Mouse (Mus musculus) midbrain, embryonic 12.5 days (tissue): Measurements from ENCODE around the gene Tat. TPM values are rescaled to one million over a fixed set of nuclear protein-coding genes. Genes with fewer than 3 reads are reported as not detected.
"Not testable (repeated sequence)": the region's sequence is repeated elsewhere in the genome, so short reads cannot be mapped to it uniquely, and the experiment has no call there.

Experiments used
- ATAC-seq: fragments of 200-750 bp; cut with Nextera tagmentation; 2 replicates; pipeline ENCODE4 v1.8.0; 2017; ENCODE audit warnings: low read depth, moderate TSS enrichment, moderate library complexity; ENCODE audit not compliant: low FRiP score
- H3K27ac ChIP-seq: fragments of 300-500 bp; sonication (generic); replicated peaks from 2 replicates; pipeline ENCODE4 v1.5.1; 2016; ENCODE audit warnings: mild to moderate bottlenecking
- H3K27me3 ChIP-seq: fragments of 300-500 bp; sonication (generic); 2 replicates; pipeline ENCODE4 v1.6.1; 2016; ENCODE audit warnings: mild to moderate bottlenecking
- H3K36me3 ChIP-seq: fragments of 300-500 bp; sonication (generic); 2 replicates; pipeline ENCODE4 v1.6.1; 2016
- H3K4me1 ChIP-seq: fragments of 300-500 bp; sonication (generic); 2 replicates; pipeline ENCODE4 v1.6.1; 2016
- H3K4me2 ChIP-seq: fragments of 300-500 bp; sonication (generic); replicated peaks from 2 replicates; pipeline ENCODE4 v1.6.1; 2016; ENCODE audit warnings: mild to moderate bottlenecking, moderate library complexity
- H3K4me3 ChIP-seq: fragments of 300-500 bp; sonication (generic); 2 replicates; pipeline ENCODE4 v1.5.1; 2016; ENCODE audit warnings: mild to moderate bottlenecking
- H3K9ac ChIP-seq: fragments of 300-500 bp; sonication (generic); replicated peaks from 2 replicates; pipeline ENCODE4 v1.6.1; 2016; ENCODE audit warnings: mild to moderate bottlenecking, moderate library complexity
- H3K9me3 ChIP-seq: fragments of 300-500 bp; sonication (generic); 2 replicates; pipeline ENCODE4 v1.6.1; 2016; ENCODE audit warnings: mild to moderate bottlenecking
- WGBS: fragments of 180-500 bp; shearing (Covaris S2); methylation state at CpG from one replicate; pipeline ENCODE4 v1.1.7; 2016; 5-methylcytosine and 5-hydroxymethylcytosine counted together
- polyA plus RNA-seq: library from polyadenylated mRNA; unstranded; fragments of >200 nt; fragmentation: Nextera tagmentation; extraction: Ambion mirVana; gene quantifications from 2 replicates; pipeline ENCODE4 v1.2.1, GENCODE M21; 2016

Gene Tat
- polyA plus RNA-seq, 1 experiment from 2014 or later, result not detected

DNA sequence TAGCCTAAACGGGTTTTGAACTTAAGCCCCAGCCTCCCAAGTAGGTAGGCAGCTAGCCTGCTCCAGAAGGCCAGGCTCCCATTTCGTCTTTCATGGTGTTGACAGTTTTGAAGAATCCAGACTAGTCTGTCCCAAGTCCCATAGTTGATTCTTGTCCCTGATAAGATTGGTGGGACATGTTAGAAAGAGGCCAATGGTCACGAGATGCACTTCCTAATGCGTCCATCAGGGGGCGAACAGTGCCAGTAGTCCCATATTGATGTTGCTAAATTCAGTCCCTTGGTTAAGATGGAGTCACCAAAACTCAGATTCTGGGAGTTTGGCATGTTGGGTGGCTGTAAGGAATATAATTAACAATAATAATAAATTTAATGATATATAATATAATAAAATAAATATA, 20.6 kb downstream of the Tat start:
- H3K9me3 ChIP-seq, result no peaks in the 10 kb centered on the region
- no peak overlapping the region for H3K4me2 ChIP-seq
- H3K27ac ChIP-seq, result no peak overlapping the region
- no peak for ATAC-seq
- no peak overlapping the region for H3K9ac ChIP-seq
- H3K36me3 ChIP-seq, result no peaks in the 10 kb centered on the region
- H3K4me3 ChIP-seq, result no peak overlapping the region
- H3K27me3 ChIP-seq, result peaks cover 2% of the 10 kb centered on the region; the same call in 1 of the 2 replicates
- peaks cover 7% of the 10 kb centered on the region; the same call in 1 of the 2 replicates for H3K4me1 ChIP-seq
- 35% methylated on average over 5 of the region's 5 CpGs for WGBS

DNA sequence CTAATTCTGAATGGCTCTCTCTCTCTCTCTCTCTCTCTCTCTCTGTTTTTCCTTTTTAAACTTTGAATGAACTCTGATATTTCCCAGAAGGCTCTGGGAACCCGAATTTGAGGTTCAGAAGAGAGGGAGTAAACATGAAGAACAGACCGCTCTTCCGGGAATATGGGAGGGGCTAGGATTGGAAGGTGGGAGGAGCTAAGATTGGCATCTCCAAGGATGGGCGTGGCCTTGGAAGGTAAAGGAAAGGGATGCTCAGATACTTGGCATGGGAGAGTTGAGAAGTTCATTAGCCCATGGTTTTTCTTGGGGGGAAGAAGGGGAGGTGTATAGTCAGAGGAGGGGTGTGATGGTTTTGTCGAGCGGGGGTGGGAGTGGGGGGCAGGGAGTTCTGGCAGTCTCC, 31.8 kb downstream of the Tat start:
- Histone ChIP-seq H3K27me3 (no peaks in the 10 kb centered on the region), H3K27ac (no peak overlapping the region), H3K9ac (no peak overlapping the region), H3K4me3 (no peak overlapping the region), H3K36me3 (no peaks in the 10 kb centered on the region), H3K4me1 (no peaks in the 10 kb centered on the region), H3K4me2 (no peak overlapping the region), H3K9me3 (no peaks in the 10 kb centered on the region)
- WGBS, result 60% methylated on average over 6 of the region's 6 CpGs
- ATAC-seq, result no peak

DNA sequence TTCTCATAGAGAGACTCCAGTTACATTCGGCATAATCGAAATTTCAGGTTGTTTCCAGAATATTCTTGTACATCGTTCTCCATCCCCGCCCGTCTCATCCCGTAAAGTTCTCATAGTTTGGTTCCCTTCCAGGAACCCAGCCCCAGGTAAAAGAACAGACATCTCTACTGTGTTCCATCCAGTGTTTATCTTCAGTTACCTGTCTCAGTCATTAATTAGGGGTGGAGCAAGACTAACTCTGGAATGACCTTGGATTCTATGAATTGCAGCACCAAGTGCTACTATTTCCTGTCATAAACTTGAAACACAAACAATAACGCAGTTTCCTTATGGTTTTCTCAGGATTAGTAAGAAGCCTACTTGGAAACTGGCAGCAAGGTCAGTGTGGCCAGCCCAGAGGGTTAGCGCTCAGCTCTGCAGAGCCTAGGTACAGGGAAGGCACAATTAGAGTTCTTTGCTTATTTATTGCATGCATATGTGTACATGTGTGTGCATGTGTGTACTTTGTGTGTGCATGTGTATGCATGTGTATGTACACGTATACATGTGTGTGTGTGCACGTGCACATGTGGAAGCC, 32.6 kb downstream of the Tat start:
- Histone ChIP-seq H3K27me3 (no peaks in the 10 kb centered on the region), H3K4me2 (no peak overlapping the region), H3K9ac (no peak overlapping the region), H3K4me1 (no peaks in the 10 kb centered on the region), H3K4me3 (no peak overlapping the region), H3K9me3 (no peaks in the 10 kb centered on the region), H3K36me3 (no peaks in the 10 kb centered on the region), H3K27ac (no peak overlapping the region)
- 91% methylated on average over 10 of the region's 10 CpGs for WGBS
- no peak for ATAC-seq

- not testable (repeated sequence) for ATAC-seq
- WGBS, result 40% methylated on average over 8 of the region's 8 CpGs
Measured at GRCm38 (mm10) chr8:110033771-110034170, 43.5 kb downstream of the Tat start.

GRCm38 (mm10) chr8:110034331-110034730, 44.1 kb downstream of the Tat start:
- H3K4me3 ChIP-seq, result no peak overlapping the region
- no peaks in the 10 kb centered on the region for H3K36me3 ChIP-seq
- no peaks in the 10 kb centered on the region for H3K9me3 ChIP-seq
- 57% methylated on average over 4 of the region's 4 CpGs for WGBS
- no peak overlapping the region for H3K27ac ChIP-seq
- no peak overlapping the region for H3K9ac ChIP-seq
- peaks cover 7% of the 10 kb centered on the region; the same call in 1 of the 2 replicates for H3K4me1 ChIP-seq
- no peak for ATAC-seq
- H3K27me3 ChIP-seq, result no peaks in the 10 kb centered on the region
- H3K4me2 ChIP-seq, result no peak overlapping the region

More at GRCm38 (mm10) chr8:110033771-110034170, 43.5 kb downstream of the Tat start:
- not testable (repeated sequence) for H3K4me1 ChIP-seq, H3K9me3 ChIP-seq, H3K9ac ChIP-seq, H3K4me2 ChIP-seq, H3K4me3 ChIP-seq, H3K27me3 ChIP-seq, H3K36me3 ChIP-seq, H3K27ac ChIP-seq

DNA sequence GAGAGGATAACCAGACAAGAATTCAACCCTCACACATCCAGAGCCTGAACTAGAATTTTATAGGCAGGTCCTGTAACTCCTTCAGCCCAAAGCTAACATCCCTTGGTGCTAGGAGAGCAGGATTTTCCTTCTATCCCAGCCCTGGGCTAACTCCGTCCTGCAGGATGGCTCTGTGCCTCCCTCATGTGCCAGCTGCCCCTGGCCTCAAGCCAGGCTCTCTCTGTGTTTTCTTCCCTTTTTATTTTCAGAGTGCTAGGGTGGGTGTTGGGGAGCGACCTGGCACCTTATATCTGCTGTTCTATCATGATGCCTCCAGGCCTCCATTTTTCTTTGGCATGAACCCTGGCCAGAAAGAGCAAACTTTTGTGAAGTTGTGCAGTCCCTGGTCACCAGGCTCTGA, 45.9 kb downstream of the Tat start:
- no peak overlapping the region for H3K27ac ChIP-seq
- H3K9ac ChIP-seq, result no peak overlapping the region
- no peak for ATAC-seq
- peaks cover 7% of the 10 kb centered on the region; the same call in 1 of the 2 replicates for H3K4me1 ChIP-seq
- H3K4me2 ChIP-seq, result no peak overlapping the region
- H3K27me3 ChIP-seq, result no peaks in the 10 kb centered on the region
- H3K4me3 ChIP-seq, result no peak overlapping the region
- H3K36me3 ChIP-seq, result no peaks in the 10 kb centered on the region
- WGBS, result 73% methylated on average over 2 of the region's 2 CpGs
- no peaks in the 10 kb centered on the region for H3K9me3 ChIP-seq

DNA sequence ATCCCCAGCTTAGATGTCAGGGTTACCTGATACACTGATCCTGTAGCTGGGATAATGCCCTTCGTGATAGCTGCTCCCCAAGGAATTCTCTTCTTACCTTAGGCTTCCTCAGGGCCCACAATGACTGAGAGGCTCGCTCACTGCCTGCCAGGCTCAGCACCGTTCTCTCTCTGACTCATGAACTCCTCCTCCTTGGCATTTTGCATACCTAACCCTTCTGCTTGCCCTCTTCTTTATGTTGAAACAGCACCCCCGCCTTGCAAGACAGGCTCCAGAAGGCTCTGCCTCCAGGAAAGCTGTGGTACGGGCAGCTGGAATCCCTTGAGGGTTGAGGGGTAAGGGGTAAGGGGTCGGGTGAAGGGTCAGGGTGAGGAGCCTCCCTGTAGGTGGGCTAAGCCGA, 49.0 kb downstream of the Tat start:
- H3K9me3 ChIP-seq, result no peaks in the 10 kb centered on the region
- peaks cover 1% of the 10 kb centered on the region; the same call in 1 of the 2 replicates for H3K4me1 ChIP-seq
- no peak overlapping the region for H3K9ac ChIP-seq
- H3K27me3 ChIP-seq, result no peaks in the 10 kb centered on the region
- no peak for ATAC-seq
- H3K27ac ChIP-seq, result no peak overlapping the region
- no peak overlapping the region for H3K4me3 ChIP-seq
- no peak overlapping the region for H3K4me2 ChIP-seq
- 43% methylated on average over 7 of the region's 7 CpGs for WGBS
- H3K36me3 ChIP-seq, result no peaks in the 10 kb centered on the region

GRCm38 (mm10) chr8:110039659-110040058, 49.4 kb downstream of the Tat start, which contains the start of gene Chst4:
Gene Chst4, minus strand, starts transcription at chr8:110039740.
- 89% methylated on average over 5 of the region's 5 CpGs for WGBS
- H3K4me1 ChIP-seq, result no peaks in the 10 kb centered on the region
- no peak within 1 kb of the TSS for H3K27ac ChIP-seq
- H3K4me2 ChIP-seq, result no peak within 1 kb of the TSS
- ATAC-seq, result no peak
- no peak within 1 kb of the TSS for H3K9ac ChIP-seq
- H3K9me3 ChIP-seq, result no peaks in the 10 kb centered on the region
- H3K4me3 ChIP-seq, result no peak within 1 kb of the TSS
- no peaks in the 10 kb centered on the region for H3K27me3 ChIP-seq
- no peaks in the 10 kb centered on the region for H3K36me3 ChIP-seq

- no peak for ATAC-seq
- H3K27ac ChIP-seq, result no peak overlapping the region
- no peaks in the 10 kb centered on the region for H3K9me3 ChIP-seq
- no peak overlapping the region for H3K9ac ChIP-seq
- H3K4me3 ChIP-seq, result no peak overlapping the region
- no peaks in the 10 kb centered on the region for H3K4me1 ChIP-seq
- WGBS, result 90% methylated on average over 4 of the region's 4 CpGs
- no peak overlapping the region for H3K4me2 ChIP-seq
- H3K27me3 ChIP-seq, result no peaks in the 10 kb centered on the region
- no peaks in the 10 kb centered on the region for H3K36me3 ChIP-seq
Measured at GRCm38 (mm10) chr8:110040509-110040908, 50.3 kb downstream of the Tat start.

Other genes starting within 250 kb of the Tat start
- 67.1 and 72.4 TPM in 2 replicates for gene Ap1g1, start 211.9 kb upstream of the Tat start, polyA plus RNA-seq
- 3.9 and 4.1 TPM in 2 replicates for gene Phlpp2, start 121.9 kb upstream of the Tat start, polyA plus RNA-seq
- 0.68 and 1.0 TPM in 2 replicates for gene Marveld3, start 28.2 kb upstream of the Tat start, polyA plus RNA-seq
- not detected in 2 replicates for gene Chst4, start 49.3 kb downstream of the Tat start, polyA plus RNA-seq
- gene Zfp612, start 89.3 kb downstream of the Tat start, polyA plus RNA-seq, result 13.6 and 15.5 TPM in 2 replicates
- not detected in 2 replicates for gene Gm21964, start 110.8 kb downstream of the Tat start, polyA plus RNA-seq
- not detected in 2 replicates for gene Gm17720, start 112.3 kb downstream of the Tat start, polyA plus RNA-seq
- 7.2 and 10.9 TPM in 2 replicates for gene Calb2, start 177.8 kb downstream of the Tat start, polyA plus RNA-seq
- gene Cmtr2, start 225.2 kb downstream of the Tat start, polyA plus RNA-seq, result 11.8 and 13.6 TPM in 2 replicates